Mouse (Mus musculus) limb, embryonic 11.5 days (tissue): ENCODE data around the gene Elf3. TPM values are rescaled to one million over a fixed set of nuclear protein-coding genes. Genes with fewer than 3 reads are reported as not detected.

ENCODE experiments used
- ATAC-seq: fragments of 200-750 bp; cut with Nextera tagmentation; 2 replicates; pipeline ENCODE4 v1.8.0; 2017; ENCODE audit warnings: low read depth; ENCODE audit not compliant: insufficient number of reproducible peaks, low FRiP score, low TSS enrichment
- DNase-seq: peaks from one replicate; pipeline ENCODE4 v3.0.0-alpha.2; 2015; ENCODE audit warnings: low spot score
- H3K27ac ChIP-seq: fragments of 300-500 bp; sonication (generic); replicated peaks from 2 replicates; pipeline ENCODE4 v1.5.1; 2014; ENCODE audit warnings: low read depth, mild to moderate bottlenecking, low read length
- H3K27me3 ChIP-seq: fragments of 300-500 bp; sonication (generic); 2 replicates; pipeline ENCODE4 v1.6.1; 2014; ENCODE audit warnings: mild to moderate bottlenecking, low read length, mixed read lengths; ENCODE audit not compliant: control insufficient read depth, insufficient read depth
- H3K36me3 ChIP-seq: fragments of 300-500 bp; sonication (generic); 2 replicates; pipeline ENCODE4 v1.6.1; 2014; ENCODE audit warnings: mild to moderate bottlenecking, low read length, moderate library complexity, mixed read lengths; ENCODE audit not compliant: control insufficient read depth, insufficient read depth
- H3K4me1 ChIP-seq: fragments of 300-500 bp; sonication (generic); 2 replicates; pipeline ENCODE4 v1.6.1; 2014; ENCODE audit warnings: low read length, mixed read lengths; ENCODE audit not compliant: control insufficient read depth, insufficient read depth
- H3K4me2 ChIP-seq: fragments of 300-500 bp; sonication (generic); 2 replicates; pipeline ENCODE4 v1.6.1; 2014; ENCODE audit warnings: low read depth, mild to moderate bottlenecking, moderate library complexity; ENCODE audit not compliant: severe bottlenecking
- H3K4me3 ChIP-seq: fragments of 300-500 bp; sonication (generic); 2 replicates; pipeline ENCODE4 v1.5.1; 2014; ENCODE audit warnings: low read depth, low read length
- H3K9ac ChIP-seq: fragments of 300-500 bp; sonication (generic); 2 replicates; pipeline ENCODE4 v1.6.1; 2014; ENCODE audit warnings: mild to moderate bottlenecking, low read length
- H3K9me3 ChIP-seq: fragments of 300-500 bp; sonication (generic); 2 replicates; pipeline ENCODE4 v1.6.1; 2016; ENCODE audit warnings: low read length; ENCODE audit not compliant: control insufficient read depth
- WGBS: fragments of 180-500 bp; shearing (Covaris S2); extraction: QIAGEN DNeasy Blood & Tissue Kit; methylation state at CpG from one replicate; pipeline ENCODE4 v1.1.7; 2014; 5-methylcytosine and 5-hydroxymethylcytosine counted together
- polyA plus RNA-seq: library from polyadenylated mRNA; unstranded; fragments of >200 nt; fragmentation: Nextera tagmentation; extraction: Ambion mirVana; gene quantifications from 2 replicates; pipeline ENCODE4 v1.2.1, GENCODE M21; 2014

Gene Elf3
- polyA plus RNA-seq, 1 experiment from 2014 or later = 7.4 TPM

GRCm38 (mm10) chr1:135271371-135271770, 13.0 kb upstream of the Elf3 start:
- no peak overlapping the region for H3K27ac ChIP-seq
- DNase-seq = no peak
- peaks cover 7% of the 10 kb centered on the region; the same call in 1 of the 2 replicates for H3K36me3 ChIP-seq
- no peak for ATAC-seq
- H3K27me3 ChIP-seq = no peaks in the 10 kb centered on the region
- H3K4me3 ChIP-seq = no peak overlapping the region
- H3K4me2 ChIP-seq = no peak overlapping the region
- H3K9me3 ChIP-seq = no peaks in the 10 kb centered on the region
- 81% methylated on average over 9 of the region's 9 CpGs for WGBS
- no peak overlapping the region for H3K9ac ChIP-seq
- no peaks in the 10 kb centered on the region for H3K4me1 ChIP-seq

DNA sequence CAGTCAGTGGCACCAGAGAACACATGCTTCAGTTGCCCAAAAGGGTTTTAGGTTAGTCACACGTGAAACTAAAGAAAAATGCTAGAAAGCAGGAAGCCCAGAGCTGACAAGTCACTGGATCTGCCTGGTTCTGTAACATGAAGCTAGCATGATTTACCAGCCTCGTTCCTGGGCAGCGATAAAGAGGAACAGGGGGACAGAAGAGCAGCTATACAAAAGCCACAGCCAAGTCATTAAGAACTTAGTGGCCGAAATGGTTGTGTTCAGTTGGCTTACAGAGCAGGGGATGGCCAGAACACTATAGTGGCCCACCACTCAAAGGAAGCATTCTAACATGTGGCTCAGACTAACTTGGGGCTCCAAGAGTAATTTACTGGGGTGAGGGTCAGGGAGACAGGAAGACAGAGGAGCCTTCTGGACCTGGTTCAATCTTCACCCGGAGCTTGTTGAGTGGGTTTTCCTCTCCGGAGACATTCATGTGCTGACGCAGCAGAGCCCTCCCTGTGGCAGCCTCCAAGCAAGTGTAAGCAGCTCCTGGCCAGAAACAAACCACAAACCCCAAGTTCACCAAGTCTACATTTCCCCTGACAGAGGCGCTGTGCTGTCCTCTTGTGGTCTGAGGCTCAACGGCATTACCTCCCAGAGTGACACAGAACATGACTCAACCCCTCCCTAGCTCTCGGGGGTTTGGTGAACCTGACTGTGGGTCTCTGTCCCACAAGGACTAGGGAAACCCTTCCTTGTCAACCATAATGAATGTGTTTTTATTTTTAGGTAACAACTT, 9.5 kb upstream of the Elf3 start:
- ATAC-seq = no peak
- peaks cover 11% of the 10 kb centered on the region for H3K36me3 ChIP-seq
- 84% methylated on average over 10 of the region's 10 CpGs for WGBS

DNA sequence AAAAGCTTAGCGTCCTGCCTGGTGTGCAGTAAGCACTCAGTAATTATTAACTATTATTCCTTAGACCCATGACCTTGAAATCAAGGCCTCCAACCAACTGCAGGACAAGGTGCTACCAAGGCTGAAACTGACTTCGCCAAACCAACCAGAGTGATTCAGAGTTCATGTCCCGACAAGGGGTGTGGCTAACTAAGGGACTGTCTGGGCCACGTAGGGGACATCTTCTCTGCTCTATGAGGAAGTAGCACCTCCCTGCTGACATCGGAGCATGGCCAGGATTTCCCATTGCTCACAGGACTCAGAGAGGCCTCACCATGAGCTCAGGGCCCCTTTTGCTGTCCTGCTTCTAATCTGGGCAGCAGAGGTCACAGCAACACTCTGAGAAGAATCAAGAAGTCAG, 7.5 kb upstream of the Elf3 start:
- no peaks in the 10 kb centered on the region for H3K4me1 ChIP-seq
- H3K4me3 ChIP-seq = no peak overlapping the region
- H3K36me3 ChIP-seq = peaks cover 11% of the 10 kb centered on the region
- no peak overlapping the region for H3K27ac ChIP-seq
- WGBS = 87% methylated on average over 5 of the region's 5 CpGs
- no peaks in the 10 kb centered on the region for H3K27me3 ChIP-seq
- H3K4me2 ChIP-seq = no peak overlapping the region
- no peak for ATAC-seq
- H3K9ac ChIP-seq = no peak overlapping the region
- H3K9me3 ChIP-seq = no peaks in the 10 kb centered on the region
- DNase-seq = no peak

More for the DNA sequence above, 9.5 kb upstream of the Elf3 start:
- H3K4me2 ChIP-seq = no peak overlapping the region
- H3K27ac ChIP-seq = no peak overlapping the region
- DNase-seq = no peak
- no peaks in the 10 kb centered on the region for H3K4me1 ChIP-seq
- no peaks in the 10 kb centered on the region for H3K27me3 ChIP-seq
- no peaks in the 10 kb centered on the region for H3K9me3 ChIP-seq
- H3K4me3 ChIP-seq = no peak overlapping the region
- no peak overlapping the region for H3K9ac ChIP-seq

DNA sequence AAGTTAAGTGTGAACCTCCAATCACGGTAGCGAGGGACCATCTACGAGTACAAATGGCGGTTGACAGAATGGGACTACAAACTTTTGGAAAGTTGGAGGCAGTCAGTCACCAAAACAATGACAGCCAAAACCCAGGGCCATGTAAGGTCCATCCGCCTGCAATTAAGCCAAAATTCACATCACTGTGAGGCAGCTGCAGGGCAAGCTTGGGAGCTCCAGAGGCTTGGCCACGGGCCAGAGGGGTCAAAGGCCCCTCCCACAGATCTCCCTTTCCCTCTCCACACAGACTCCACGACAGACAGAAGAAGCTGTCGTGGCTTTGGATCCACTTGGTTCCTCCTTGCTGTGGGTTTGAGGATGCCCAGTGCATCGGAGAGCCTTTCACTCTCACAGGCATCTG, 4.9 kb upstream of the Elf3 start:
- WGBS = 91% methylated on average over 9 of the region's 9 CpGs
- no peaks in the 10 kb centered on the region for H3K27me3 ChIP-seq
- H3K4me3 ChIP-seq = no peak overlapping the region
- ATAC-seq = no peak
- H3K4me2 ChIP-seq = no peak overlapping the region
- H3K36me3 ChIP-seq = peaks cover 11% of the 10 kb centered on the region
- H3K27ac ChIP-seq = no peak overlapping the region
- no peak overlapping the region for H3K9ac ChIP-seq
- no peaks in the 10 kb centered on the region for H3K9me3 ChIP-seq
- peaks cover 6% of the 10 kb centered on the region; the same call in 1 of the 2 replicates for H3K4me1 ChIP-seq
- no peak for DNase-seq

- no peak overlapping the region for H3K4me3 ChIP-seq
- DNase-seq (no peak), ATAC-seq (no peak)
- H3K4me1 ChIP-seq = peaks cover 6% of the 10 kb centered on the region; the same call in 1 of the 2 replicates
- WGBS = 88% methylated on average over 3 of the region's 3 CpGs
- H3K4me2 ChIP-seq = no peak overlapping the region
- no peak overlapping the region for H3K27ac ChIP-seq
- no peaks in the 10 kb centered on the region for H3K9me3 ChIP-seq
- no peaks in the 10 kb centered on the region for H3K27me3 ChIP-seq
- H3K36me3 ChIP-seq = peaks cover 11% of the 10 kb centered on the region
- no peak overlapping the region for H3K9ac ChIP-seq
Measured at GRCm38 (mm10) chr1:135262329-135262728, 4.0 kb upstream of the Elf3 start.

DNA sequence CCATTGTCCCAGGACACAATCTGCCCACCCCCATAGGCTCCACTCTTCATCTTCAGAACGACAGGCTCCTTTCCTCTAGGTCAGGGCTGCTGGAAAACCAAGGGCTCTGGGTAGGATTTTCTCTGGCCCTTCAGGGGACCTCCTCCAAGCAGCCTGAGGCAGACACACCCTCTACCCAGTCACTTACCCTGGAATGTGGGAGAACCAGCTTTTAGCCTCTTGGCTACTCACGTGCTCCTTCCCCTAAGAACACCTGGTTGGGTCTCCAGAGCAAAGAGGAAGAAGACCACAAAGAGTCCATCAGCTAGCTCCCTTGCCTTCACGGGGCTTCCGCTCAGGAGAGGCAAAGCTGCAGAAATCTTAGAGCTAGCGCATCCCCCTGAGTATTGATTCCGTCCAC, 2.6 kb upstream of the Elf3 start:
- Histone ChIP-seq H3K27ac (no peak overlapping the region), H3K36me3 (peaks cover 11% of the 10 kb centered on the region), H3K4me2 (no peak overlapping the region), H3K9ac (no peak overlapping the region), H3K9me3 (no peaks in the 10 kb centered on the region), H3K4me1 (peaks cover 6% of the 10 kb centered on the region; the same call in 1 of the 2 replicates), H3K4me3 (no peak overlapping the region), H3K27me3 (no peaks in the 10 kb centered on the region)
- no peak for ATAC-seq
- no peak for DNase-seq
- 68% methylated on average over 6 of the region's 6 CpGs for WGBS

DNA sequence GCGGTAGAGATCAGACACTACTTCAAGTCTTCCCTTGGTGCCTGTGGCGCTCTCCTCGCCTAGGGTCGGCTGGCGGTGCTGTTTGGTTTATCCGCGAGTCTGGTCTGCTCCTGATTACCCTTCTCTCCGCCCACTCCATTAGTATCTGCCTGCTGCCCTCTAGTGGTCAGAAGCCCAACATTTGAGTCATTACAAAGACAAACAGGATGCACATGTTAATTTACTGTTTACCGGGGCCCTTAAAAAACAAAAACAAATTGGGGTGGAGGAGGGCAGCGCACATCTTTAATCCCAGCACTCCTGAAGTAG, 714 bp upstream of the Elf3 start:
- H3K4me3 ChIP-seq = peak overlapping the region; percentile 24; the same call in 1 of the 2 replicates
- no peaks in the 10 kb centered on the region for H3K9me3 ChIP-seq
- H3K27me3 ChIP-seq = no peaks in the 10 kb centered on the region
- H3K4me1 ChIP-seq = peaks cover 6% of the 10 kb centered on the region; the same call in 1 of the 2 replicates
- DNase-seq (peak; percentile 94), ATAC-seq (peak; percentile 60; the same call in 1 of the 2 replicates)
- H3K36me3 ChIP-seq = peaks cover 4% of the 10 kb centered on the region; the same call in 1 of the 2 replicates
- peak overlapping the region; percentile 61 for H3K27ac ChIP-seq
- under 1% methylated on average over 10 of the region's 10 CpGs for WGBS
- peak overlapping the region; percentile 50 for H3K9ac ChIP-seq
- peak overlapping the region; percentile 59 for H3K4me2 ChIP-seq

- DNase-seq = no peak
- WGBS = 74% methylated on average over 6 of the region's 6 CpGs
- H3K27me3 ChIP-seq = no peaks in the 10 kb centered on the region
- H3K36me3 ChIP-seq = no peaks in the 10 kb centered on the region
- H3K9me3 ChIP-seq = no peaks in the 10 kb centered on the region
- H3K4me3 ChIP-seq = no peak overlapping the region
- no peak overlapping the region for H3K9ac ChIP-seq
- peaks cover 14% of the 10 kb centered on the region; the same call in 1 of the 2 replicates for H3K4me1 ChIP-seq
- H3K27ac ChIP-seq = no peak overlapping the region
- no peak overlapping the region for H3K4me2 ChIP-seq
- no peak for ATAC-seq
Measured at GRCm38 (mm10) chr1:135256299-135256698, 2.1 kb downstream of the Elf3 start.
